Mouse (Mus musculus) limb, embryonic 12.5 days (tissue): ENCODE measurements around the gene Brsk1. TPM values are rescaled to one million over a fixed set of nuclear protein-coding genes. Genes with fewer than 3 reads are reported as not detected.

Source experiments
- ATAC-seq: fragments of 200-750 bp; cut with Nextera tagmentation; 2 replicates; pipeline ENCODE4 v1.8.0; 2017; ENCODE audit warnings: low read depth, moderate TSS enrichment; ENCODE audit not compliant: insufficient number of reproducible peaks, insufficient read depth, low FRiP score, low TSS enrichment
- H3K27ac ChIP-seq: fragments of 300-500 bp; sonication (generic); 2 replicates; pipeline ENCODE4 v1.5.1; 2016; ENCODE audit warnings: mild to moderate bottlenecking, moderate library complexity
- H3K27me3 ChIP-seq: fragments of 300-500 bp; sonication (generic); 2 replicates; pipeline ENCODE4 v1.6.1; 2016; ENCODE audit warnings: mild to moderate bottlenecking, moderate library complexity
- H3K36me3 ChIP-seq: fragments of 300-500 bp; sonication (generic); 2 replicates; pipeline ENCODE4 v1.6.1; 2016; ENCODE audit warnings: mild to moderate bottlenecking, moderate library complexity
- H3K4me1 ChIP-seq: fragments of 300-500 bp; sonication (generic); replicated peaks from 2 replicates; pipeline ENCODE4 v1.6.1; 2016
- H3K4me2 ChIP-seq: fragments of 300-500 bp; sonication (generic); 2 replicates; pipeline ENCODE4 v1.6.1; 2016; ENCODE audit warnings: mild to moderate bottlenecking, moderate library complexity
- H3K4me3 ChIP-seq: fragments of 300-500 bp; sonication (generic); replicated peaks from 2 replicates; pipeline ENCODE4 v1.5.1; 2016; ENCODE audit warnings: mild to moderate bottlenecking
- H3K9ac ChIP-seq: fragments of 300-500 bp; sonication (generic); replicated peaks from 2 replicates; pipeline ENCODE4 v1.6.1; 2016; ENCODE audit warnings: mild to moderate bottlenecking, moderate library complexity
- H3K9me3 ChIP-seq: fragments of 300-500 bp; sonication (generic); 2 replicates; pipeline ENCODE4 v1.6.1; 2016; ENCODE audit warnings: mild to moderate bottlenecking, moderate library complexity
- WGBS: fragments of 180-500 bp; shearing (Covaris S2); methylation state at CpG from one replicate; pipeline ENCODE4 v1.1.7; 2016; 5-methylcytosine and 5-hydroxymethylcytosine counted together
- polyA plus RNA-seq: library from polyadenylated mRNA; unstranded; fragments of >200 nt; fragmentation: Nextera tagmentation; extraction: Ambion mirVana; gene quantifications from 2 replicates; pipeline ENCODE4 v1.2.1, GENCODE M21; 2016

Gene Brsk1
- polyA plus RNA-seq, 1 experiment from 2014 or later = 3.6 TPM

DNA sequence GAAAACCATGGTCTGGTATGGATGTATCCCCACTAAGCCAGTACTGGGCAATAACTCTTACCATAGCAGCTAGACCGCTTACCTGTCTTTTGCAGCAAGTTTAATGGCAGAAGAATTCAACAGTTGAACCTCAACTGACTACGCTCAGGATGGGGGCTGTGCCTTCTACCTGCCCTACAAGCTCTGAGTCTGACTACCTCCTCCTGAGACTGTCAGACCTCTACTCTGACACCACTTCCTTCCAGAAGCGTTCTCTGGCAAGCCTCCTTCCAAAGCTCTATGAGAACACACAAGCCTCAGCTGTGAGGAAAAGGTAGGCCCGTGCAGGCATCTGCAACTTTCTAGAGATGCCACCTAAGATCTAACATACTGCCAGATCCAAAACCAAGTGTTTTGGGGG, 35.0 kb upstream of the Brsk1 start:
- Histone ChIP-seq H3K27ac (no peak overlapping the region), H3K4me2 (no peak overlapping the region), H3K9me3 (no peaks in the 10 kb centered on the region), H3K4me1 (peaks cover 36% of the 10 kb centered on the region), H3K4me3 (no peak overlapping the region), H3K9ac (no peak overlapping the region), H3K36me3 (peaks cover 34% of the 10 kb centered on the region), H3K27me3 (no peaks in the 10 kb centered on the region)
- 89% methylated on average over 4 of the region's 4 CpGs for WGBS
- no peak for ATAC-seq

DNA sequence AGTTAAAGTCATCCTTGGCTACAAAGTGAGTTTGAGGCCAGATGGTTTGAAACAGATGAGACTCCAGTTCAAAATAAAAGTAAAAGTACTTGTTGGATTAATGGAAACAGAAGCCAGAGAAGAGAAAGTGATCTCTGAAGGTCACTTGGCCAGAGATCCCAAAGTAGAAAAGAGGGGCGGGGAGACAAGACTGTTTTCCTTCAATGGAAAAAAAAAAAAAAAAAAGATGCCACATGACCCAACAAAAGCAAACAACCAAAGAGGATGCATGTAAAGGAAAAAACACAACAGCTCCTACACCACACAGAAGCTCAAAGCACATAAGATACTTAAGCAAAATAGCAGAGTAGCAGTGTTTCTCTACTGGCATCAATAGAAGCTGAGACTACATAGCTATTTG, 34.5 kb upstream of the Brsk1 start:
- no peak for ATAC-seq
- Histone ChIP-seq H3K27me3 (no peaks in the 10 kb centered on the region), H3K9me3 (no peaks in the 10 kb centered on the region), H3K9ac (no peak overlapping the region), H3K36me3 (peaks cover 34% of the 10 kb centered on the region), H3K27ac (no peak overlapping the region), H3K4me1 (peaks cover 40% of the 10 kb centered on the region), H3K4me3 (no peak overlapping the region), H3K4me2 (no peak overlapping the region)
- 76% methylated on average over 1 of the region's 1 CpGs for WGBS

DNA sequence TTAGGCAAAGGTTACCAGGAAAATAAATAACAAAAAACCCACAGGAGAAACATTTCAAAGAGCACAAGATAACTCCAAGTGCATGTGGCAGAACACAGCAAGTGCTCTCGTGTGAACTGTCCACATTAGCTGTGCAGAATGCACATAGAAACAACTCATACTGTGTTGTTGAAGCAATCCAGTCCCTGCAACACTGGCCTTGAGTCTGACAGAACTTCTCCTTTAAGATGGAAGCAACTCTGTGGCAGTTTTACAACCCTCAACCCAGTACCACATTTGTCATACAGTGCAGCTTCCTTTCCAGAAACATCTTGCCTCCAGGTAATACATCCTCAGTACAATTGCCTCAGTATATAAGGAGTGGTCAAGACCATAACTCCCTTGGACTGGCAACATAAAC, 33.6 kb upstream of the Brsk1 start:
- ATAC-seq = no peak
- H3K4me2 ChIP-seq = peak overlapping the region; percentile 99
- H3K4me1 ChIP-seq = peaks cover 40% of the 10 kb centered on the region
- peak overlapping the region; percentile 83 for H3K4me3 ChIP-seq
- H3K27ac ChIP-seq = no peak overlapping the region
- WGBS = 79% methylated on average over 1 of the region's 1 CpGs
- H3K36me3 ChIP-seq = peaks cover 25% of the 10 kb centered on the region
- H3K9ac ChIP-seq = peak overlapping the region; percentile 93
- H3K27me3 ChIP-seq = no peaks in the 10 kb centered on the region
- H3K9me3 ChIP-seq = no peaks in the 10 kb centered on the region

DNA sequence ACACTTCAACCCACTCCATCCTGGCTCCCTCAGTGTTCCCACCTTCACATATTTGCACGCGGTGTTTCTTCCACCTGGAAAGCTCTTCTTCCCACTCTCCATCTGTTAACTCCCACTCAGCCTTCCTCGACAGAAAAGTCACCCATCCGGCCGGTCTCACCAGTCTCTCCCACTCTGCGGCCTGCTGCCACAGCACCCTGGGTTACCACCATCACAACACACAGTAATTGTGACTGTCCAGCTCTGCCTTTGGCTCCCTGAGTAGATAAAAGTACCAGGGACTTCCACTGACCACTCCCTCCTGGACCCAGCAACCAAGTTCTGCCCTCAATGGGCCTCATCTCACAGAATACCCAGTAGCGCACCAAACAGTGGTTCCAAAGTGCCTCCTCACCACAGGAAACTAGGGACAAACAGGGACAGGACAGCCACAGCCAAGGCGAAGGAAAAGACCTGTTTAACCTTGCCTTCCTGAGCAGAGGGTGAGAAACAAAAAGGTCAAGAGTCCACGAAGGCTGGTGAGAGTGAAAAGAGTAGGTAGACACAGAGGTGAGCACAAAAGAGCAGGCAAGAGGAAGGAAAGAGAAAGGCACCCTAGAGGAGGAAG, 32.8 kb upstream of the Brsk1 start:
- peak overlapping the region; percentile 83 for H3K4me3 ChIP-seq
- peak overlapping the region; percentile 99 for H3K4me2 ChIP-seq
- no peaks in the 10 kb centered on the region for H3K9me3 ChIP-seq
- no peaks in the 10 kb centered on the region for H3K27me3 ChIP-seq
- 54% methylated on average over 9 of the region's 9 CpGs for WGBS
- peaks cover 23% of the 10 kb centered on the region for H3K36me3 ChIP-seq
- peaks cover 40% of the 10 kb centered on the region for H3K4me1 ChIP-seq
- H3K27ac ChIP-seq = peak overlapping the region; percentile 17; the same call in 1 of the 2 replicates
- ATAC-seq = no peak
- H3K9ac ChIP-seq = peak overlapping the region; percentile 93

DNA sequence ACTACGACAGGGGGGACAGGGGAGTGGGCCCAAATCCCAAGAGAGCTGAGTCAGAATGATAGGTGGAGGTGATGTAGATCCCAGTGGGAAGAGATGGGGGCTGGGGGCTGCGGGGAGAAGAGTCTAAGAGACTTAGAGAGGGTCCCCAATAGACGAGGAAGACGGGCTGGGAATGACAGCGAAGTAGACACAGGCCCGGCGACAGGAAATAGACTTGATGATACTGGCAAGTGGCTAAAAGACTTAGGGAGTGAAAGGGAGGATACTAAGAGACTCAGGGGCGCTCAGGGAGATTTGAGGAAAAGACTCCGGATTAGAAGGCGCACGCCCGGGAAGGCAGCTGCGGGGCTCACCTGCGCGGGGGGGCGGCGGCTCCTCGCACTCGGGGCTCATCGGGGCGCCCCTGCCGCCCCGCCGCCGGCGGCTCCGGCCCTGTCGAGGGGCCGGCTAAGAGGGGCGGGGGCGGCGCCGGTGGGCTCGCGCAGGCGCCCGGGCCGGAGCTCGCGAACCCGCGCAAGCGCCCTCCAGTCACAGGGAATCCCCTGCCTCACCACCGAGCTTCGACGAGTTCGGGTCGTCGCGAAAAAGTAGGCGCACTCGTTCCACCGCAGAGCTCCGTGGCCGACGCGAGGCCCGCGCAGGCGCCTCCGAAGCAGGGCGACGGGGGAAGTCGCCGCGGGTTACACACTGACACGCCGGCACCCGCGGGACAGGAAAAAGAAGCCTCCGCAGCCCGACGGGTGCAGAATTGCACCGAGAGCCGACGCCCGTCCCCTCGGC, 32.1 kb upstream of the Brsk1 start:
- Histone ChIP-seq H3K4me2 (peak overlapping the region; percentile 99), H3K4me3 (peak overlapping the region; percentile 83), H3K27me3 (no peaks in the 10 kb centered on the region), H3K27ac (peak overlapping the region; percentile 97), H3K9me3 (no peaks in the 10 kb centered on the region), H3K4me1 (peaks cover 40% of the 10 kb centered on the region), H3K9ac (peak overlapping the region; percentile 93), H3K36me3 (peaks cover 19% of the 10 kb centered on the region)
- peak; percentile 63 for ATAC-seq
- WGBS = under 1% methylated on average over 71 of the region's 78 CpGs

DNA sequence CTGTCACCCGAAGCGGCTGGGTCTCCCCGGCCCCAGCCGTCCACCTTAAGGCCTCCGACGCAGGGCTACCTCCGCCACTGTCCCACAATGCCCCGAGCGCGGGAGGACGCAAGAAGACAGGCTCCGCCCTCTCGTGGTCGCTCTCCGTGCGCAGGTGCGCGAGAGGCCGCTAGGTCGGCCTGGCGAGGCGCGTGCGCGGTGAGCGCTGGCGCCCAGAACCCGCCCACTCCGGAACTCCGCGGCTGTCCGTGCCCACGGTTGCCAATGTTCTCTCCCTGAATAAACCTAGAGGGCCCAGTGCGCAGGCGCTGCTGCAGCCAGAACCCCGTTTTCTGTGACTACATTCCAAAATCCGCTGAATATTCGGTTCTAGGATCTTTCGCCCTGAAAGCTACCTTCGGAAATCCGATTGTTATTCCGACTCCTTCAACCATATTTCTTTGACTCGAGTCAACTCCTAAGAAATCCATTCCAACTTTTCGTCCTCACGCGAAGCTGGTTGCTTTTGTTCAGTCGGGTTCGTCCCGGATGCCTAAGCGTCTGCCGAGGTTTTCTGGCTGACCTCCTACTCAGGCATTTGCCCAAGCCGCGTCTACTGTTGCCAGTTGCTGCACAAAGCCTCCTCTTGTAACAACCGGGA, 31.4 kb upstream of the Brsk1 start, which contains the start of gene Ppp6r1:
Ppp6r1 (minus strand) TSS at position 108 of the 640 bp plus-strand sequence.
- Histone ChIP-seq H3K4me1 (peaks cover 40% of the 10 kb centered on the region), H3K27ac (peak within 1 kb of the TSS; percentile 97), H3K9me3 (no peaks in the 10 kb centered on the region), H3K36me3 (peaks cover 16% of the 10 kb centered on the region), H3K27me3 (no peaks in the 10 kb centered on the region), H3K4me2 (peak within 1 kb of the TSS; percentile 99), H3K9ac (peak within 1 kb of the TSS; percentile 93), H3K4me3 (peak within 1 kb of the TSS; percentile 83)
- whole genome bisulfite sequencing = under 1% methylated on average over 54 of the region's 54 CpGs
- ATAC-seq = peak; percentile 97

DNA sequence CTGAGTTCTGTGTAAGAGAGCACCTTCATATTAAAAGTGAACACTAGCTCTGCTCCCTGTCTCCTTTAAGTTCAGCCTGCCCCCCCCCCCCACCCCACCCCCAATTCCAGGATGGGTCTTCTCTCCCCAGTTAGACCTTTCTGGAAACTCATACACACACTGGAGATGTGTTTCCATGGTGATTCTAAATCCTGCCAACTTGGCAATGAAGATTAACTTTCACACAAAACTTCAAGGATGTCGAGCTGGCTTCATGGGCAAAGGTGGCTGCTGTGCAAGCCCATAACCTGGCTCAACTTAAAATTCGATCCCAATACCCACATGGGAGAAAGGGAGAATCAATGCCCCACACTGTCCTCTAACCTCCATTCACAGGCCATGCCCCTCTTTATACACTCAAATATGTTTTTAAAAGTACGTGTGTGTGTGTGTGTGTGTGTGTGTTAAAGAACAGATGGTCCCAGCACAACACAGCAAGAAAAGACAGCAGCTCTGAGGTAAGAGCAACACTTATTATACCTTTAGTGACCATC, 30.4 kb upstream of the Brsk1 start:
- Histone ChIP-seq H3K36me3 (peaks cover 20% of the 10 kb centered on the region), H3K4me1 (peaks cover 40% of the 10 kb centered on the region), H3K27me3 (no peaks in the 10 kb centered on the region), H3K9me3 (no peaks in the 10 kb centered on the region), H3K9ac (peak overlapping the region; percentile 93), H3K4me3 (peak overlapping the region; percentile 83), H3K27ac (peak overlapping the region; percentile 97), H3K4me2 (peak overlapping the region; percentile 99)
- WGBS = 75% methylated on average over 3 of the region's 3 CpGs
- ATAC-seq = no peak

DNA sequence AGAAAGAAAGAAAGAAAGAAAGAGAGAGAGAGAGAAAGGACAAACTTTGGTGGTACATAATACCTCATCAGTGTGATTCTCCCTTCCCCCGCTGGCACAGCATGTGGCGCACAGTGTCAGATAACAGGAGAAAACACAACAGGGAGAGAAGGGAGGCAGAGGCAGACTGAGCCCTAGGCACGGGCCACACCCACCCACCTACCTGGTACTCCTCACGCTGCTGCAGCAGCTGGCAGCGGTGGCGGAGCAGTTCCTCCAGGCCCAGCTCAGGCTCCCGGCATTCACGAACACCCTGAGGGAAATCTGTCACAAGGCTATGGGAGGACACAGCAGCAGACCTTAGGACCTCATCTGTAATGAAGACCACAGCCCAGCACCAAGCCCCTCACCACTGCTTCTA, 27.2 kb upstream of the Brsk1 start:
- H3K9ac ChIP-seq = no peak overlapping the region
- no peaks in the 10 kb centered on the region for H3K27me3 ChIP-seq
- peaks cover 13% of the 10 kb centered on the region for H3K4me1 ChIP-seq
- no peaks in the 10 kb centered on the region for H3K9me3 ChIP-seq
- WGBS = 68% methylated on average over 7 of the region's 8 CpGs
- H3K4me2 ChIP-seq = no peak overlapping the region
- H3K36me3 ChIP-seq = peaks cover 40% of the 10 kb centered on the region
- no peak overlapping the region for H3K27ac ChIP-seq
- no peak overlapping the region for H3K4me3 ChIP-seq
- no peak for ATAC-seq

DNA sequence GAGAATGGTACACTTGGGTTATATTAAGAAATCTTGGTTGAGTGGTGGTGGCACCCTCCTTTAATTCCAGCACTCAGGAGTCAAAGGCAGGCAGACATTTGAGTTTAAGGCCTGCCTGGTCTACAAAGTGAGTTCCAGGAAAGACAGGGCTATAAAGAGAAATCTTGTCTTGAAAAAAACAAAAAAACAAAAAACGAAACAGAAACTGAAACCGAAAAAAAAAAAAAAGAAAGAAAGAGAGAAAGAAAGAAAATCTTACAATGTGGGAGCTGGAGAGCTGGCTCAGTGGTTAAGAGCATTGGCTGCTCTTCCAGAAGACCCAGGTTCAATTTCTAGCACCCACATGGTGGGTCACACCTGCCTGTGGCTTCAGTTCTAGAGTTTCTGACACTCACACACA, 26.7 kb upstream of the Brsk1 start:
- peaks cover 46% of the 10 kb centered on the region for H3K36me3 ChIP-seq
- H3K9me3 ChIP-seq = no peaks in the 10 kb centered on the region
- peaks cover 13% of the 10 kb centered on the region for H3K4me1 ChIP-seq
- H3K27me3 ChIP-seq = no peaks in the 10 kb centered on the region
- H3K27ac ChIP-seq = no peak overlapping the region
- no peak overlapping the region for H3K4me2 ChIP-seq
- no peak overlapping the region for H3K4me3 ChIP-seq
- H3K9ac ChIP-seq = no peak overlapping the region
- WGBS = 75% methylated on average over 2 of the region's 2 CpGs
- no peak for ATAC-seq

DNA sequence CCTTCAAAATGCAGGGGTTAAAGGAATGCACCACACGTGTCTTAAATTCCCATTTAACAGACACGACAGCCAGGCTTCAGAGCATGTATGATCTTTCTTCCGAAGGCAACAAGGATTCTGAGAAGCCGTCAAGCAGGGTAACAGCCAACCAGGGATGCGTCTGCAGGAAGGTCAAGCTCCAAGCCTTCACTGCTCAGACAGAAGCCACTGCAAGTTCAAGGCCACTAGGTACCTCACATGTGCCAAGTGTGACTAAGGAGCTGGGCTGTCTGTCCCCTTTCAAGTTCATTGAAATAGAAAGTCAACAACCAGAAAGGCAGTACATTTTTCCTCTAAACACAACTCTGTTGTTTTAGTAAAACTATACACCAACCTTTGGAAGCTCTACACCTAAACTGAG, 23.5 kb upstream of the Brsk1 start:
- no peaks in the 10 kb centered on the region for H3K9me3 ChIP-seq
- no peak for ATAC-seq
- no peak overlapping the region for H3K27ac ChIP-seq
- no peak overlapping the region for H3K4me2 ChIP-seq
- H3K27me3 ChIP-seq = no peaks in the 10 kb centered on the region
- H3K4me3 ChIP-seq = no peak overlapping the region
- no peak overlapping the region for H3K9ac ChIP-seq
- WGBS = 92% methylated on average over 5 of the region's 5 CpGs
- peaks cover 74% of the 10 kb centered on the region for H3K36me3 ChIP-seq
- H3K4me1 ChIP-seq = no peaks in the 10 kb centered on the region

DNA sequence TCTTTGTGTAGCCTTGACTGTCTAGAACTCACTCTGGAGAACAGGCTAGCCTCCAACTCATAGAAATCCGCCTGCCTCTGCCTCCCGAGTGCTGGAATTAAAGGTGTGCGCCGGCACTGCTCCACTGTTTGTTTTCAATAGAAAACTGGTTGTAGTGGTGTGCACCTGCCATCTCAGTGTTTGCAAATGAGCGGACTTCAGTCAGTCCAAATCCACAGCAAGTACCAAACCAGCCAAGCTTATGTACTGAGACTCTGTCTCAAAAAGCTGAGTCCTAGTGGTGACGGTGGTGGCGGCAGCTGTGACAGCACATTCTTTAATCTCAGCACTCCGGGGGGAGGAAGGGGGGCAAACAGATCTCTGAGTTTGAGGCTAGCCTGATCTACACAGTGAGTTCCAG, 21.9 kb upstream of the Brsk1 start:
- ATAC-seq = no peak
- H3K9ac ChIP-seq = no peak overlapping the region
- no peaks in the 10 kb centered on the region for H3K9me3 ChIP-seq
- peaks cover 73% of the 10 kb centered on the region for H3K36me3 ChIP-seq
- no peaks in the 10 kb centered on the region for H3K4me1 ChIP-seq
- H3K4me2 ChIP-seq = no peak overlapping the region
- WGBS = 97% methylated on average over 8 of the region's 8 CpGs
- no peak overlapping the region for H3K27ac ChIP-seq
- H3K4me3 ChIP-seq = no peak overlapping the region
- no peaks in the 10 kb centered on the region for H3K27me3 ChIP-seq
